Mouse (Mus musculus) myocyte (in vitro differentiated cells): Measurements from ENCODE around the gene Gnaq. TPM values are rescaled to one million over a fixed set of nuclear protein-coding genes. Genes with fewer than 3 reads are reported as not detected.
"Not testable (repeated sequence)": the region's sequence is repeated elsewhere in the genome, so short reads cannot be mapped to it uniquely, and the experiment has no call there.

Source experiments
- H3K27me3 ChIP-seq: one replicate; pipeline ENCODE4 v1.6.1; 2011; ENCODE audit not compliant: control insufficient read depth, insufficient read depth, insufficient read length
- H3K36me3 ChIP-seq: one replicate; pipeline ENCODE4 v1.6.1; 2011; ENCODE audit not compliant: control insufficient read depth, insufficient read depth
- H3K4me2 ChIP-seq: one replicate; pipeline ENCODE4 v1.6.1; 2011; ENCODE audit warnings: low read depth, control low read depth
- H3K4me3 ChIP-seq: one replicate; pipeline ENCODE4 v1.5.1; 2011; ENCODE audit warnings: mild to moderate bottlenecking, control low read depth, moderate library complexity
- H3K79me2 ChIP-seq: one replicate; pipeline ENCODE4 v1.6.1; 2011; ENCODE audit not compliant: control insufficient read depth, insufficient read depth
- H3ac ChIP-seq: one replicate; pipeline ENCODE4 v1.6.1; 2011; ENCODE audit not compliant: control insufficient read depth, insufficient read length
- CEBPB ChIP-seq: IDR thresholded peaks from 2 replicates; pipeline ENCODE4 v1.6.1; 2011; ENCODE audit warnings: mild to moderate bottlenecking, moderate library complexity; ENCODE audit not compliant: poor library complexity, insufficient read depth, severe bottlenecking
- E2F4 ChIP-seq: IDR thresholded peaks from one replicate; pipeline ENCODE4 v1.6.1; 2011; ENCODE audit warnings: mild to moderate bottlenecking, control low read depth, moderate library complexity; ENCODE audit not compliant: insufficient read depth
- MAX ChIP-seq: IDR thresholded peaks from one replicate; pipeline ENCODE4 v1.6.1; 2011; ENCODE audit warnings: low read depth, mild to moderate bottlenecking, control low read depth
- MYOD1 ChIP-seq, 3 experiments: IDR thresholded peaks; one replicate each; pipeline ENCODE4 v1.6.1; 2011; ENCODE audit warnings: control low read depth in 2 of 3, low read depth in 2 of 3, mild to moderate bottlenecking in 2 of 3, moderate library complexity in 1 of 3; ENCODE audit not compliant: insufficient read length in 2 of 3, control insufficient read depth in 1 of 3
- MYOG ChIP-seq, 3 experiments: IDR thresholded peaks; one replicate each; pipeline ENCODE4 v1.6.1; 2011; ENCODE audit warnings: control low read depth in 2 of 3, low read depth in 2 of 3, mild to moderate bottlenecking in 2 of 3; ENCODE audit not compliant: insufficient read length in 2 of 3, control insufficient read depth in 1 of 3, insufficient read depth in 1 of 3
- POLR2A ChIP-seq: IDR thresholded peaks from one replicate; pipeline ENCODE4 v1.6.1; 2011; ENCODE audit warnings: low read depth, mild to moderate bottlenecking, control low read depth, moderate library complexity; ENCODE audit not compliant: insufficient read length
- POLR2AphosphoS2 ChIP-seq: IDR thresholded peaks from one replicate; pipeline ENCODE4 v1.6.1; 2011; ENCODE audit warnings: low read depth, control low read depth; ENCODE audit not compliant: insufficient read length
- REST ChIP-seq: IDR thresholded peaks from one replicate; pipeline ENCODE4 v1.6.1; 2011; ENCODE audit warnings: mild to moderate bottlenecking, control low read depth, moderate library complexity; ENCODE audit not compliant: insufficient read depth, insufficient read length
- SRF ChIP-seq: IDR thresholded peaks from one replicate; pipeline ENCODE4 v1.6.1; 2011; ENCODE audit warnings: low read depth; ENCODE audit not compliant: control insufficient read depth, insufficient read length
- TCF12 ChIP-seq: IDR thresholded peaks from one replicate; pipeline ENCODE4 v1.6.1; 2011; ENCODE audit warnings: mild to moderate bottlenecking, control low read depth; ENCODE audit not compliant: poor library complexity, insufficient read depth, severe bottlenecking
- TCF3 ChIP-seq: IDR thresholded peaks from one replicate; pipeline ENCODE4 v1.6.1; 2011; ENCODE audit warnings: low read depth, control low read depth; ENCODE audit not compliant: insufficient read length
- USF1 ChIP-seq: IDR thresholded peaks from one replicate; pipeline ENCODE4 v1.6.1; 2011; ENCODE audit warnings: low read depth, mild to moderate bottlenecking, control low read depth, moderate library complexity
- polyA plus RNA-seq: library from polyadenylated mRNA; unstranded; fragments of >200 nt; fragmentation: generic; extraction: Trizol; gene quantifications from one replicate; pipeline ENCODE4 v1.2.1, GENCODE M21; 2012; ENCODE audit warnings: missing spikeins

Gnaq gene
- polyA plus RNA-seq, 1 experiment = 8.3 TPM

GRCm38 (mm10) chr19:16150328-16150727 lies 17.7 kb downstream of the Gnaq start:
- TF ChIP-seq E2F4 (no peak), REST (no peak), MYOG (IDR thresholded peaks at IDR 0.05; ENCODE audit: control insufficient read depth in 1 of 3, insufficient read depth in 1 of 3, insufficient read length in 2 of 3, low read depth in 2 of 3) (no peak)
- H3K27me3 ChIP-seq = no peaks in the 10 kb centered on the region

GRCm38 (mm10) chr19:16153851-16154250 lies 21.2 kb downstream of the Gnaq start:
- Histone ChIP-seq H3K4me2 (no peak overlapping the region), H3K79me2 (peaks cover 56% of the 10 kb centered on the region), H3ac (no peak overlapping the region), H3K36me3 (no peaks in the 10 kb centered on the region), H3K27me3 (no peaks in the 10 kb centered on the region), H3K4me3 (no peak overlapping the region)
- TF ChIP-seq REST (no peak), MYOG (IDR thresholded peaks at IDR 0.05; ENCODE audit: control insufficient read depth in 1 of 3, insufficient read depth in 1 of 3, insufficient read length in 2 of 3, low read depth in 2 of 3) (no peak), USF1 (no peak), SRF (no peak), MYOD1 (IDR thresholded peaks at IDR 0.05; ENCODE audit: control insufficient read depth in 1 of 3, insufficient read length in 2 of 3, low read depth in 2 of 3) (no peak), TCF3 (no peak), CEBPB (no peak), POLR2AphosphoS2 (no peak), E2F4 (no peak), TCF12 (no peak)

More at GRCm38 (mm10) chr19:16150328-16150727, 17.7 kb downstream of the Gnaq start:
- H3ac ChIP-seq = no peak overlapping the region
- H3K79me2 ChIP-seq = peaks cover 59% of the 10 kb centered on the region
- no peak overlapping the region for H3K4me3 ChIP-seq
- H3K36me3 ChIP-seq = no peaks in the 10 kb centered on the region
- H3K4me2 ChIP-seq = no peak overlapping the region

GRCm38 (mm10) chr19:16154480-16154879 lies 21.8 kb downstream of the Gnaq start:
- H3K27me3 ChIP-seq = no peaks in the 10 kb centered on the region
- peaks cover 56% of the 10 kb centered on the region for H3K79me2 ChIP-seq
- no peak overlapping the region for H3ac ChIP-seq
- H3K4me3 ChIP-seq = no peak overlapping the region
- TF ChIP-seq USF1 (no peak), MYOD1 (IDR thresholded peaks at IDR 0.05; ENCODE audit: control insufficient read depth in 1 of 3, insufficient read length in 2 of 3, low read depth in 2 of 3) (no peak), TCF12 (no peak), MAX (no peak)
- no peaks in the 10 kb centered on the region for H3K36me3 ChIP-seq
- no peak overlapping the region for H3K4me2 ChIP-seq

GRCm38 (mm10) chr19:16157120-16157519 lies 24.5 kb downstream of the Gnaq start:
- H3K27me3 ChIP-seq = no peaks in the 10 kb centered on the region
- H3K79me2 ChIP-seq = peaks cover 67% of the 10 kb centered on the region
- no peak overlapping the region for H3K4me3 ChIP-seq
- H3K36me3 ChIP-seq = no peaks in the 10 kb centered on the region
- TF ChIP-seq CEBPB = no peak
- no peak for TF ChIP-seq SRF
- TF ChIP-seq MYOD1 (IDR thresholded peaks at IDR 0.05; ENCODE audit: control insufficient read depth in 1 of 3, insufficient read length in 2 of 3, low read depth in 2 of 3) = no peak
- TF ChIP-seq POLR2AphosphoS2 = no peak
- TF ChIP-seq MAX = no peak
- no peak for TF ChIP-seq MYOG (IDR thresholded peaks at IDR 0.05; ENCODE audit: control insufficient read depth in 1 of 3, insufficient read depth in 1 of 3, insufficient read length in 2 of 3, low read depth in 2 of 3)
- no peak for TF ChIP-seq E2F4
- no peak for TF ChIP-seq POLR2A
- H3K4me2 ChIP-seq = no peak overlapping the region
- no peak overlapping the region for H3ac ChIP-seq

GRCm38 (mm10) chr19:16160759-16161158 lies 28.1 kb downstream of the Gnaq start:
- Histone ChIP-seq H3K4me2 (no peak overlapping the region), H3K79me2 (peaks cover 57% of the 10 kb centered on the region), H3K27me3 (no peaks in the 10 kb centered on the region), H3K4me3 (no peak overlapping the region), H3K36me3 (no peaks in the 10 kb centered on the region), H3ac (no peak overlapping the region)
- TF ChIP-seq POLR2A = no peak
- TF ChIP-seq USF1 = no peak
- no peak for TF ChIP-seq E2F4
- TF ChIP-seq POLR2AphosphoS2 = no peak
- TF ChIP-seq CEBPB = no peak

GRCm38 (mm10) chr19:16161222-16161621 lies 28.6 kb downstream of the Gnaq start:
- no peak overlapping the region for H3ac ChIP-seq
- TF ChIP-seq MYOD1 (IDR thresholded peaks at IDR 0.05; ENCODE audit: control insufficient read depth in 1 of 3, insufficient read length in 2 of 3, low read depth in 2 of 3) = no peak
- TF ChIP-seq TCF3 = no peak
- no peak for TF ChIP-seq E2F4
- no peak for TF ChIP-seq CEBPB
- TF ChIP-seq POLR2A = no peak
- TF ChIP-seq POLR2AphosphoS2 = no peak
- no peak for TF ChIP-seq REST
- no peak for TF ChIP-seq MYOG (IDR thresholded peaks at IDR 0.05; ENCODE audit: control insufficient read depth in 1 of 3, insufficient read depth in 1 of 3, insufficient read length in 2 of 3, low read depth in 2 of 3)
- TF ChIP-seq TCF12 = no peak
- TF ChIP-seq SRF = no peak
- TF ChIP-seq USF1 = no peak
- TF ChIP-seq MAX = no peak
- no peak overlapping the region for H3K4me3 ChIP-seq
- peaks cover 52% of the 10 kb centered on the region for H3K79me2 ChIP-seq
- H3K4me2 ChIP-seq = no peak overlapping the region
- no peaks in the 10 kb centered on the region for H3K36me3 ChIP-seq
- no peaks in the 10 kb centered on the region for H3K27me3 ChIP-seq

GRCm38 (mm10) chr19:16164396-16164795 lies 31.8 kb downstream of the Gnaq start:
- not testable (repeated sequence) for H3K27me3 ChIP-seq, H3ac ChIP-seq, H3K4me2 ChIP-seq, H3K4me3 ChIP-seq, H3K36me3 ChIP-seq
- peaks cover 30% of the 10 kb centered on the region for H3K79me2 ChIP-seq
